Mouse (Mus musculus) left cerebral cortex, adult 6 months (tissue): ENCODE data around the gene Btg1. TPM values are rescaled to one million over a fixed set of nuclear protein-coding genes. Genes with fewer than 3 reads are reported as not detected.

Source experiments
- long read RNA-seq, 2 experiments: library from polyadenylated mRNA; unstranded; transcript quantifications; one replicate each; pipeline ENCODE4 v2.0.0; 2019 to 2020
- polyA plus RNA-seq: library from polyadenylated mRNA; unstranded; fragments of <200 nt; fragmentation: Nextera tagmentation; gene quantifications from 2 replicates; pipeline ENCODE4 v1.2.3, GENCODE M21; 2021

Gene Btg1
- polyA plus RNA-seq = 5.1 and 13.0 TPM in 2 replicates
- long read RNA-seq, experiment 1, full-length matches to known transcripts = 56 of 58 reads
- long read RNA-seq, experiment 1, partial matches to known transcripts = 0 of 58 reads
- long read RNA-seq, experiment 1, other reads (novel, unspliced or antisense) = 2 of 58 reads
- long read RNA-seq, experiment 2, full-length matches to known transcripts = 1 of 13 reads
- long read RNA-seq, experiment 2, partial matches to known transcripts = 0 of 13 reads
- long read RNA-seq, experiment 2, other reads (novel, unspliced or antisense) = 12 of 13 reads

GRCm38 (mm10) chr10:96616709-96617116, at the start of gene Btg1:
Gene Btg1, plus strand, starts transcription at chr10:96617006.

